Mouse (Mus musculus) left cerebral cortex, postnatal 4 days (tissue): ENCODE results near the gene Camk2d. TPM values are rescaled to one million over a fixed set of nuclear protein-coding genes. Genes with fewer than 3 reads are reported as not detected.

Source experiments
- DNase-seq: peaks from one replicate; pipeline ENCODE4 v3.0.0-alpha.2; 2022
- intact Hi-C: fragments of 180-260 bp; cut with DNase I; formaldehyde crosslinking; loops from one replicate; pipeline ENCODE4 v1.15.1; 2025
- total RNA-seq, 2 experiments: library from RNA; stranded (reverse); gene quantifications; 2 replicates each; pipeline ENCODE4 v1.2.3; 2021

The Camk2d gene
- total RNA-seq, 2 experiments from 2014 or later = 74.5 to 96.9 TPM

DNA sequence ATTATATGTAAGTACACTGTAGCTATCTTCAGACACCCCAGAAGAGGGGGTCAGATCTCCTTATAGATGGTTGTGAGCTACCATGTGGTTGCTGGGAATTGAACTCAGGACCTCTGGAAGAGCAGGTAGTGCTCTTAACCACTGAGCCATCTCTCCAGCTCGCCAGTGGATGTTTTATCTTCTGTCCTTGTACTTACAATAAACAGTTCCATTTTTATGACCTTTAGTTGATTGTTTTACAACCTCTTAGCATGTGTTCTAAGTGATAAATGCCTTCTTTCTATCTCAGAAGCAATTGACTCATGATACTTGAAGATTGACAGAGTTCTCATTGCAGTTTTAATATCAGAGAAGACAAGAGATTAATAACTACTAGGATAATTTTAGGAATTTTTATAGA, 282.1 kb downstream of the Camk2d start:
- intact Hi-C loops = no loop called here
- DNase-seq = no peak

- intact Hi-C loops = no loop called here
- no peak for DNase-seq
Observed at GRCm38 (mm10) chr3:126886090-126886489, 290.0 kb downstream of the Camk2d start.

GRCm38 (mm10) chr3:126886644-126887043, 290.5 kb downstream of the Camk2d start:
- no peak for DNase-seq
- intact Hi-C loops = no loop called here

Other genes starting within 250 kb of the Camk2d start
- under 1 TPM; 0.68 to 0.72 TPM for gene Arsj, start 232.6 kb upstream of the Camk2d start, total RNA-seq